Mouse (Mus musculus) G1E (cell line): ENCODE results near the gene Ift172.

Experiments used
- CTCF ChIP-seq: IDR thresholded peaks from 2 replicates; pipeline ENCODE4 v1.5.1; 2012; ENCODE audit warnings: low read depth, low read length, inconsistent platforms, mixed read lengths
- GATA1 ChIP-seq: IDR thresholded peaks from 2 replicates; pipeline ENCODE4 v1.6.1; 2012; ENCODE audit warnings: borderline replicate concordance, low read length, inconsistent platforms, mixed read lengths

- TF ChIP-seq GATA1: no peak
- no peak for TF ChIP-seq CTCF
Observed at GRCm38 (mm10) chr5:31252795-31253545, 37.9 kb downstream of the Ift172 start.
